Mouse (Mus musculus): Measurements from ENCODE around the gene Mip.
A peak's percentile ranks its signal among the peaks of the same experiment; 100 is the strongest.
"Not testable (repeated sequence)": the region's sequence is repeated elsewhere in the genome, so short reads cannot be mapped to it uniquely, and the experiment has no call there.

The Mip gene

GRCm38 (mm10) chr10:128211390-128212108, 14.1 kb upstream of the Mip start, which contains the start of gene Spryd4:
Gene Spryd4 (minus strand): TSS chr10:128211807.
- DNase-seq: peak; percentile 88

- no peak for DNase-seq
These were observed 13.5 kb upstream of the Mip start for GRCm38 (mm10) chr10:128212148-128212547.

- DNase-seq: peak; percentile 80
These were observed 12.7 kb upstream of the Mip start for GRCm38 (mm10) chr10:128212871-128213323.

- not testable (repeated sequence) for DNase-seq
These were observed 11.5 kb upstream of the Mip start for GRCm38 (mm10) chr10:128214112-128214511.

GRCm38 (mm10) chr10:128214981-128215380, 10.7 kb upstream of the Mip start:
- DNase-seq: no peak

GRCm38 (mm10) chr10:128218387-128219117, 7.1 kb upstream of the Mip start:
- no peak for DNase-seq

- DNase-seq: no peak
These were observed 3.9 kb upstream of the Mip start for GRCm38 (mm10) chr10:128221533-128222286.

GRCm38 (mm10) chr10:128225064-128225463, 574 bp upstream of the Mip start:
- DNase-seq: no peak

GRCm38 (mm10) chr10:128227592-128227991, 2.0 kb downstream of the Mip start:
- DNase-seq: no peak

- DNase-seq: no peak
These were observed 2.4 kb downstream of the Mip start for GRCm38 (mm10) chr10:128228009-128228408.

GRCm38 (mm10) chr10:128230582-128230981, 4.9 kb downstream of the Mip start:
- no peak for DNase-seq

- DNase-seq: no peak
These were observed 5.5 kb downstream of the Mip start for GRCm38 (mm10) chr10:128231146-128231545.

- peak; percentile 84 for DNase-seq
These were observed 6.2 kb downstream of the Mip start, which contains the start of gene Timeless for GRCm38 (mm10) chr10:128231697-128232419. Gene Timeless (plus strand): TSS chr10:128232065.

GRCm38 (mm10) chr10:128232420-128232985, 6.9 kb downstream of the Mip start:
- peak; percentile 63 for DNase-seq

GRCm38 (mm10) chr10:128236321-128236720, 10.7 kb downstream of the Mip start:
- no peak for DNase-seq

GRCm38 (mm10) chr10:128237807-128238480, 12.3 kb downstream of the Mip start:
- DNase-seq: peak; percentile 31

- DNase-seq: no peak
These were observed 13.5 kb downstream of the Mip start for GRCm38 (mm10) chr10:128239140-128239539.

GRCm38 (mm10) chr10:128240131-128240530, 14.5 kb downstream of the Mip start:
- DNase-seq: no peak

- no peak for DNase-seq
These were observed 17.6 kb downstream of the Mip start for GRCm38 (mm10) chr10:128243252-128243651.

GRCm38 (mm10) chr10:128244121-128244520, 18.5 kb downstream of the Mip start:
- DNase-seq: no peak

- DNase-seq: no peak
These were observed 21.5 kb downstream of the Mip start for GRCm38 (mm10) chr10:128247020-128247732.
